ENCODE assay signal across 8 mouse cellular contexts in the genomic region with DNA sequence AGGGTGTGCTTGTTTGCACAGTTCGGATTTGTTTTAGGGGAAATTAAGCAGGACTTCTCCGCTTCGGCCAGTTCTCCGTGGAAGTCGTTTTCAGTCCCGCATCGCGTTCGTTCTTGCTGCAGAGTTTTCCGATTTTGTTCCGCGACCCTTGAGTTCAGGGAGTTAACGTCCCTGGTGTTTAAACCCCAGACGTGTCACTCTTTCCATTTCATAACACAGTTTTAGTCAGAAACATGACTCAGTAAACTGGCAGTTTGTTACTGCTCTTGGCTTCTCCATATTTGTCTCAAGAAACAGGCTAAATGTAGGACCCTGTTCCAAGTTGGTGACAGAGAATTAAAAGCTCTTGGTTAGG. TPM values are rescaled to one million over a fixed set of nuclear protein-coding genes. Genes with fewer than 3 reads are reported as not detected.
DNase-seq lines count a peak whose midpoint lies in the region; ATAC-seq lines count a peak whose summit lies in the region.

No protein-coding gene starts in this region.

- H3K4me1 ChIP-seq in heart, embryonic 15.5 days (replicated peaks) = peaks cover 20% of the 10 kb centered on the region

- peak overlapping the region; percentile 61 for H3K4me2 ChIP-seq in heart, embryonic 15.5 days

- no peaks in the 10 kb centered on the region for H3K27me3 ChIP-seq in heart, embryonic 15.5 days

- no peak for ATAC-seq in heart, embryonic 15.5 days (replicated peaks; ENCODE audit: insufficient number of reproducible peaks, insufficient read depth, low FRiP score, low read depth)

- no peaks in the 10 kb centered on the region for H3K36me3 ChIP-seq in heart, embryonic 15.5 days

- DNase-seq in kidney, adult 9 months = peak; percentile 31
- DNase-seq in kidney, adult 11 months = no peak
- peak; percentile 79 for DNase-seq in NIH3T3 (ENCODE audit: low read depth)
- peak; percentile 43 for DNase-seq in lung, postnatal 25 days (ENCODE audit: low spot score)
- DNase-seq in ovary, postnatal 36 days (ENCODE audit: low spot score) = no peak
- no peak for DNase-seq in gastrocnemius, adult 8-10 months (ENCODE audit: low spot score in 2 of 2)
- no peak for DNase-seq in retina, embryonic 14.5 days (ENCODE audit: low spot score)

- H3K9ac ChIP-seq in heart, embryonic 15.5 days = peak overlapping the region; percentile 63

- peak overlapping the region; percentile 63 for H3K4me3 ChIP-seq in heart, embryonic 15.5 days

- H3K9me3 ChIP-seq in heart, embryonic 15.5 days (replicated peaks) = no peaks in the 10 kb centered on the region

- under 1% methylated on average over 14 of the region's 14 CpGs for WGBS in heart, embryonic 15.5 days

- peak overlapping the region; percentile 80 for H3K27ac ChIP-seq in heart, embryonic 15.5 days

RNA-seq across cellular contexts. Expression of a gene that starts 0.9 kb away (rescaled TPM):
- 18.0 and 19.2 TPM in 2 replicates for polyA plus RNA-seq in heart, embryonic 15.5 days (2015; fragmentation: Nextera tagmentation; extraction: Ambion mirVana)
- total RNA-seq in gastrocnemius, adult 8-10 months (2022) = 10 to 100 TPM; 14.8 to 24.1 (median 21.3) TPM

RNA-seq across cellular contexts. Expression of a gene that starts 13.5 kb away (rescaled TPM):
- polyA plus RNA-seq in heart, embryonic 15.5 days (2015; fragmentation: Nextera tagmentation; extraction: Ambion mirVana) = 25.0 and 26.8 TPM in 2 replicates
- 1 to 10 TPM; 5.3 to 8.2 (median 6.5) TPM for total RNA-seq in gastrocnemius, adult 8-10 months (2022)

RNA-seq across cellular contexts. Expression of a gene that starts 59.6 kb away (rescaled TPM):
- 3.9 and 4.3 TPM in 2 replicates for polyA plus RNA-seq in heart, embryonic 15.5 days (2015; fragmentation: Nextera tagmentation; extraction: Ambion mirVana)
- total RNA-seq in gastrocnemius, adult 8-10 months (2022) = 10 to 100 TPM; 11.0 to 13.4 (median 11.5) TPM

Comparison
In these comparisons a context has a peak if more than half of its experiments do, and no peak if none do; other contexts are left out.
1. DNase-seq: peak in kidney, adult 9 months (single experiment), NIH3T3 (single experiment) and lung, postnatal 25 days (single experiment); none in kidney, adult 11 months (single experiment), ovary, postnatal 36 days (single experiment), gastrocnemius, adult 8-10 months (0 of 2) and retina, embryonic 14.5 days (single experiment).